Mouse (Mus musculus) large intestine, adult 2 months (tissue): Measurements from ENCODE around the gene Cbr4. TPM values are rescaled to one million over a fixed set of nuclear protein-coding genes. Genes with fewer than 3 reads are reported as not detected.

ENCODE experiments used
- DNase-seq: peaks from one replicate; pipeline ENCODE4 v3.0.0-alpha.2; 2012; ENCODE audit warnings: low read depth, low spot score
- WGBS: fragments of 180-500 bp; shearing (Covaris S2); methylation state at CpG from one replicate; pipeline ENCODE4 v1.1.7; 2018; 5-methylcytosine and 5-hydroxymethylcytosine counted together
- polyA plus RNA-seq: library from polyadenylated mRNA; depleted of rRNA; stranded (reverse); fragments of >200 nt; gene quantifications from 2 replicates; pipeline ENCODE4 v1.2.3, GENCODE M21; 2012

Cbr4 gene
- polyA plus RNA-seq, 1 experiment = 7.5 TPM

DNA sequence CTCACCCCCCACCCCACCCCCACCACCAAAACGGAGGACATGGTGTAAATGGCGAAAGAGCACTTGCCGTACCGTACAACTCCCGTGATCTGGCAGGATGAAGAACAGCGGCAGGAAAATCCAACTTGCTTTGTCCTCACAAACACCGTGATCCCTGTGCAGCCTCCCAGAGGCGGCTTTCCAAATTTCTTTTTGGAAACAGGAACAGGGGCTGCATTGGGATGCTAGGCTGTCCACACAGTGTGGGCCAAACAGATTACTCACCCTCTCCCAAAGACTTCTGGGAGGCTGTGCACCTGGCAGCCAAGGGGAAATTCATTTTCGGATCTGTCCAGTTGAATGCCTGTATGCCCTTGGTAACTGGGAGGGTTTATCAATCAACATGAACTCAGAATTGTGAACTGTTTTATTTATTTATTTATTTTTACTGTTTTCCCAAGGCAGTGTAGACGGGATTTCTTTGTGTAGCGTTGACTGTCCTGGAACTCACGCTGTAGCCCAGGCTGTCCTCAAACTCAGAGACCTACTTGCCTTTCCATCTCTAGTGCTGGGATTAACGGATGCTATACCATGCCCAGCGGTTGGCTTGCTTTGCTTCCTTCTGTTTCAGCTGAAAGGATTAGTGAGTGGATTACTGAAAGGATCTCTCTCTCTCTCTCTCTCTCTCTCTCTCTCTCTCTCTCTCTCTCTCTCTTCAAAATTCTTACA, 7.1 kb upstream of the Cbr4 start:
- 91% methylated on average over 14 of the region's 14 CpGs for WGBS

GRCm38 (mm10) chr8:61486923-61487529, 508 bp upstream of the Cbr4 start:
- WGBS = 99% methylated on average over 2 of the region's 2 CpGs
- no peak for DNase-seq

More for the DNA sequence above, 7.1 kb upstream of the Cbr4 start:
- DNase-seq = no peak

DNA sequence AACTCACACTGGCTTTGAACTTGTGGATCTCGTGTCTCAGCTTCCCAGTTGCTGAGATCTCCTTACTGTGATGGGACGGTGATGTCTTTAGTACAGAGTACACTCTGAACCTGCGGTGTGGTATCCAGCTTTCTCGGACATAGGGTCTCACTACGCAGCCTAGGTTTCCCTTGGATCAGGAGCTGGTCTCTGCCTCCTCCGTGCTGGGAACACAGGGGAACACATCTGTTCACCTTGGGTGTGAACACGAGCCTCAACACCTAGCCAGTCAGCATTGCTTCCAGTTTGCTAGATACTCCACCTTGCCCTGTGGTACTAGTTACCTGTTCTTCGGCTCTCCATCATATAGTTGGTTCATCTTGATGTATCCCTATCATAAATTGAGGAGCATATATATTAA, 1.1 kb downstream of the Cbr4 start:
- 90% methylated on average over 8 of the region's 8 CpGs for WGBS
- DNase-seq = no peak

GRCm38 (mm10) chr8:61497110-61497509, 9.6 kb downstream of the Cbr4 start:
- 75% methylated on average over 4 of the region's 4 CpGs for WGBS
- DNase-seq = no peak

- 38% methylated on average over 4 of the region's 4 CpGs for WGBS
- no peak for DNase-seq
Measured at GRCm38 (mm10) chr8:61499035-61499434, 11.5 kb downstream of the Cbr4 start.

GRCm38 (mm10) chr8:61500914-61501313, 13.4 kb downstream of the Cbr4 start:
- DNase-seq = no peak
- 29% methylated on average over 3 of the region's 3 CpGs for WGBS

DNA sequence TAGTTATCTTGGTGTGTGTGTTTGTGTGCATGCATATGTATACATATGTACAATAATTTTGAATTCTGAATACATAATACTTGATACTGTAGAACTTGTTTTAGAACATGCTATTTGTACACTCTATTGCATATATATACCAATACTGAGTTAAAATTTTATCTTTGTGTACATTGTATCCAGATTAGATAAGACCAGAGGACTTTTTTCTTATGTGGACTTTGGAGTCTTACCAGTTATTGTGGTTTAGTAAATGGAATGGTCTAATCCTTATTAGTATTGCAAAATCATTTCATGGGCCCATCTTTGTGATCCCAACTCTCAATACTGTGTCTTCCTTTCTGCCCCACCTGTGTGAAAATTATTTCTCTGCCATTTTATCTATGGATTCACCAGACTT, 14.7 kb downstream of the Cbr4 start:
- no peak for DNase-seq

- no peak for DNase-seq
- WGBS = 95% methylated on average over 24 of the region's 24 CpGs
Measured at GRCm38 (mm10) chr8:61515110-61515930, 27.8 kb downstream of the Cbr4 start.

GRCm38 (mm10) chr8:61515931-61516744, 28.6 kb downstream of the Cbr4 start:
- peak; percentile 48 for DNase-seq

DNA sequence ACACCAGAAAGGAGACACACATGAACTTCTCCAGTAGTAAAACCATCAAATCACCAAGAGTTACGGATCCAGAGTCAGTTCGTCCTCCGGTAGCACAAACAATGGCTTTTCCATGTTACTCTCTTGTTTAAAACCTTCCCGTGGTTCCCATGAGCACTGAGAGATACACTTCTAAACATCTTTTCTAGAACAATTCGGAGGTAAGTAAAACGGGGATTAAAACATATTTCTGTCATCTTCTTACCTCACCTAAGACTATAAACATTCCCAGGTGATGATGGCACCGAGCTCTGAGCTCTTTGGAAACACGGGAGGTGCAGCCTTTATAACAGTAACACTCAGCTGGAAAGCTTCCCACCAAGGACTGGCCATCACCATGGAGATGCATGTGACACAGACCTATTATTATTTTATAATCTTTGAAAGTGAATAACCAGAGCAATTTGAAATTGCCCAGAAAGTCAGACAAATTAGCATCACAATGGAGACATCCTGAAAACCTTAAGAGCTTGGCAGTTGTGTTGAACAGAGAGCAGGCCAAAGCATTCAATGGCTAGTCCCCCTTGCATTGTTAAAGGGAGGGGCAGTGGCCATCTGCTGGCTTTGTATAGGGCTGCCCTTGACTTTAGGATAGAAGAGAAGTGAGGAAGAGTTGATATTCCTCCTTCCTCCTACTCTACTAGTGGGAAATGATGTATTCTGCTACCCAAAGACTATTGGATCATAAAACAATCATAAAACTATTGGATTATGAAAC, 29.4 kb downstream of the Cbr4 start:
- DNase-seq = no peak

More at GRCm38 (mm10) chr8:61515931-61516744, 28.6 kb downstream of the Cbr4 start:
- WGBS = 58% methylated on average over 25 of the region's 25 CpGs

DNA sequence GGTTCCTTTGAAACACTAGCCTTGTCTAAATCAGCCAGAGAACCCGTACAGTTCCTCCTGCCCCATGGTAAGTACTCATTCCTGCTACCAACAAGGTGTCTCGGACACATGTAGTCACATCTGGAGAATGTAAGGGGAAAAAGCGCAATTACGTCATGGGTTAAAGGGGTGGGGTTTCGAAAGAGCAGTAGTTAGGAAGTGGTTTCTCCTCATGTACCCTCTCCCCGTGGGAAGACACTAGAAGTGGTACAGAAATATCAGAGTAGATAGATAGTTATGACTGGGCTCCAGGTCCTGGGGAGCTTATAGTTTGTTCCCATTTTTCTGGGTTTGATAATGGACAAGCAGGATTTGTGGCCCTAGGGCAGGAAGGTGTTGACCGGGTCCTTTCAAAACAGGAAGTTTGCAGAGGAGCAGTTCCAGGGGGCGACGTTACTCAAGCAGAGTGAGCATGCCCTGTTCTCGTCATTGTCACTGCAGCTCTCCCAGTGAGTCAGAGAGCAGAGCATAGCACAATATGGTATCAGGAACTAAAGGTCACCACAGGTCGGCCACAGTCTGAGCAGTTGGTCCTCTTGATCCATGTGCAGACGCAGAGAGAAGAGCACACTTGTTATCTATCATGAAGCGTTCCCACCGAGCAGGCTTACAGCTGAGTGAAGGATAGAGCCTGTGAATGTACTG, 30.1 kb downstream of the Cbr4 start:
- DNase-seq = no peak
- 42% methylated on average over 14 of the region's 14 CpGs for WGBS

More for the DNA sequence above, 29.4 kb downstream of the Cbr4 start:
- WGBS = 57% methylated on average over 8 of the region's 8 CpGs

DNA sequence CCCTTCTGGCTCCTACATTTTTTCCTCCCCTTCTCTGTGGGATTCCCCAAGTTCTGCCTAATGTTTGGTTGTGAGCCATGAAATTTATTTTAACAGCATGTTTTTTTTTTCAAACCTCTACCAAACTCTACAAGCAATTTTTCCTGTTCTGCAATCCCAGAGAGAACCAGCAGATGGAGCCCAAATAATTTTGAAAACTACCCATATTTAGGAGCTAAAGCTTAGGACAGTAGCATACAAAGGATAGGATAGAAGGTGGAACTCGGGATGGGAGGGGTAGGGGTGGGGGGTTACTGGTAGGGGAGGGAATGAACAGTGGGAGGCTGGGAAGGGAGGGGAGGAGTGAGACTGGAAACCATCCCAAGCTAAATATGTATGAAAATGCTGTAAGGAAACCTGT, 34.6 kb downstream of the Cbr4 start:
- WGBS = 6% methylated on average over 1 of the region's 1 CpGs

GRCm38 (mm10) chr8:61527037-61527436, 39.5 kb downstream of the Cbr4 start:
- DNase-seq = no peak
- WGBS = 70% methylated on average over 14 of the region's 14 CpGs

More for the DNA sequence above, 34.6 kb downstream of the Cbr4 start:
- DNase-seq = no peak

DNA sequence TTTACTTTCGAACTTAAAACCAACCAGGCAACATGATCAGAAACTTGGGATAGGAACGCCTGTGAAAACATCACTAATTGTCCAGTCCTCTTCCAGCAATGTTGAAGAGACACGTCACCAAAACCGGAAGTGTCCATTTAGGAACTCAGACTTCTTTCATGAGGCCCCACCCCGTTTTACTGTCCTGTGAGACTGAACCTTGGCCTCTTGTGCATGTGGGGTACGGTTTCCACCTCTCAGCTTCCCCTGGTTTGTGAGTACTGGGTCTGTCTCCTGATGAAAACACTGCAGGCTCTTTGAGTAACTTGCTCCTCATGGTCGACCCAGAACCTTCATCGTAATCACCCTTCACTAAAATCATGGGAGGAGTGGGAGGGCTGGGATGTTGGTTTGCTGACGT, 40.7 kb downstream of the Cbr4 start:
- peak; percentile 46 for DNase-seq
- 41% methylated on average over 9 of the region's 9 CpGs for WGBS

DNA sequence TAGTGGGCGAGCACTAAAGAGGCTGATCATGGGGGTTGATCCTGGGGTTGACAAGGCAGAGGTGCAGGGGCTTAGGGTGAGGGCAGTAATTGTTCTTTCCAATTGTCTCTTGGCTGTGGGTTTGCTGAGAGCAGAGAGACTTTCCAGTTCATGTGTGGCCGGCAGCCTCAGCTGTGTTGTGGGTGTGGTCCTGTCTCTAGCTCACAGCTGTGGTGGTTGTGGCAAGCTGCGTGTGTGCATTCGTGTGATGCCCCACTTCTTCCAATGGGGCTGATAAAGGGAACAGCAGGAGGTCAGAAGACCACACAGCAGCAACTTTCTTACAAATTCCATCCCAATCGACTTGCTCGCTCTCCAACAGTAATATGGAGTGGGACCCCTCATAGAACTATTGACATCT, 41.1 kb downstream of the Cbr4 start:
- DNase-seq = no peak
- WGBS = 71% methylated on average over 6 of the region's 6 CpGs

DNA sequence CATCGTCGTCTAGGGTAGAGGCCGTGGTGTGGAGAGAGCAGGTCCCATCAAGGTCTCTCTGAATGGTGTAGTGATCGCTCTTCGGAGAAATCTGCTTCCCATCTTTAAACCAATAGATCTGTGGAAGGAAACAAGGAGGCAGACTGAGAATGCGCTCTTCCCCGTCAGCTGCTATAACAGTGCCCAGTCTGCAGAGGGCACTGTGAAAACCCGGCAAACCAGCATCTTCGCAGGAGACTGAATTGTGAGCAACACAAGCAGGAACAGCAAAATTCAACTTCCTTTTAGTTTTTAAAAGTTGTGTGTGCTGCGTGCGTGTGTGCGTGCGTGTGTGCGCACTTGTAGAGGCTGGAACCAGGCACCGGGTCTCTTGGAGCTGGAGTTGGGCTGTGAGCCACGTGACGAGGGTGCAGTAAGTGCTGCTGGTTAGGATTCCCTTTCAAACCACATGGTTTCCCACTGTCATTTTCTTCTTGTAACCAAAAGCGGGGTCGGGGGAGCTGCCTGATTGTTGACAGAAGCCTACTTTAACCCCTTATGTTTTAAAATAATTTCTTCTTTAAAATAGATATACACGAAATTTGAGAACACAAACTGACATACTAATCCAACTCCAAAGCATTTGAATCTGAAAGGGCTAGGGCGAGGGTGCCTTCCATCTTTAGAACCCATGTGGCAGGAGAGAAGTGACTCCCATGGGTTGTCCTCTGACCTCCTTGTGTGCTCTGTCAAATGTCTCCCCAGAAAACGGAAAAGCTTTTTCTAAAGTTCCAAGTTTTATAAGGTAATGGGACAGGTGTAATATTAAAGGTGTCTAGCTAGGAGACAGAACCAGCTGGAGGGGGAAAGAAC, 44.6 kb downstream of the Cbr4 start:
- no peak for DNase-seq
- WGBS = 85% methylated on average over 22 of the region's 22 CpGs

DNA sequence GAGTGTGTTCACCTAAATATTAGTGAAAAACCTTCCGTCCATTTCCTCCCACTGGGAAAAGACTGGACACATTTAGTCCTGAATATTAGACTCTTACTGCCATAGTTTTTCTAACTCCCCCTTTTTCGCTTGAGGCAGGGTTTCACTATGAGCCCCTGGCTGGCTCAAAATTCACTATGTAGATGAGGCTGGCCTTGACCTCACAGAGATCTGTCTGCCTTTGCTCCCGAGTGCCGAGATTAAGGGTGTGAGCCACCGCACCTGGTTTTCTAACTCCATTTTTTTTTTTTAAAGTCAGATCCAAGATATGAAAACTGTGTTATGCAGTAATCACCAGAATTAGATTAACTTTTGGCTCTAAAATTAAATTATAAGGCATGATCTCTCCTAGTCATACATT, 45.3 kb downstream of the Cbr4 start:
- WGBS = 79% methylated on average over 5 of the region's 5 CpGs
- DNase-seq = no peak
